Mouse (Mus musculus) G1E (cell line): ENCODE measurements around the gene Ace2.

ENCODE experiments used
- CTCF ChIP-seq: IDR thresholded peaks from 2 replicates; pipeline ENCODE4 v1.5.1; 2012; ENCODE audit warnings: low read depth, low read length, inconsistent platforms, mixed read lengths
- GATA1 ChIP-seq: IDR thresholded peaks from 2 replicates; pipeline ENCODE4 v1.6.1; 2012; ENCODE audit warnings: borderline replicate concordance, low read length, inconsistent platforms, mixed read lengths

DNA sequence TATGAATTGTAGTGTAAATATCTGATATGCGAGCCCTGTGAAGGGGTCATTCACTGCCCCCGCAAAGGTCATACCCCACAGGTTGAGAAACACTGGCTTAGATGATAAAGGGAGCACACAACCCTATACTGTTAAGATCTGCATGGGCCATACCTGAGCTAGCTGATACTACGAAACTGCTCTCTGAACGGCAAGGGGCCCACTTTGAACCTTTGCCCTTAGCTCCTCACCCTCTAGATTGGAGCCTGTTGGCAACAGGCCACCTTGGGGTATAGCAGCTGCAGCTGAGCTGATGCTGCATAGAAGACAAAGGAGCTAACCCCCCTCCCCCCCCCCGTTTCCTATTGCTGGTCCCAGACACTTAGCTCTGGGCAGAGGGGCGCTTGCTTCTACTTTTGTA, 36.5 kb upstream of the Ace2 start:
- TF ChIP-seq CTCF: no peak
- no peak for TF ChIP-seq GATA1
